Mouse (Mus musculus): ENCODE measurements at regions not wholly inside any gene's neighbourhood (a gene's known extent, or its start where the extent isn't known, plus 50 kb on each side); places are given as distances from the start of the nearest gene placed in this dataset.
"Not testable (repeated sequence)": the region's sequence is repeated elsewhere in the genome, so short reads cannot be mapped to it uniquely, and the experiment has no call there.

DNA sequence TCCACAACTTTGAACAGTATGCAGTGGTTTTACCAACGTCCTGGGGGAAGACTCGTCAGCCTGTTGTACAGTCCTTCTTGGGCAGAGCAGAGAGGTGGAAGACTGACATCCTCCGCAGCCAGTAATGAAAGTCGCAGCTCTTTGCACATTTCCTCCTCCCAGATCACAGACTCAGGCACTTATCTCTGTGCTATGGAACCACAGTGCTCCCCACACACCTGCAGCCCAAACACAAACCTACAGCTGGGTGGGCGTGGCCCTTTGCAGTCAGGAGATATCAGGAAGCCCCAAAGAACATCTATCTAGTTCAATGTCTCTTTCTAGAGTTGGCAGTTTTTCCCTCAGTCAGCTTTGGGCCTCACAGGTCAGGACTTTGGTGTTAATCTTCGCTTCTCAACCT is 537.7 kb upstream of the Olfr1507 start:
- not testable (repeated sequence) for TF ChIP-seq EP300, CTCF (IDR thresholded peaks at IDR 0.05; ENCODE audit: low read depth)

Measured in heart, postnatal 0 days (tissue).